Mouse (Mus musculus) adrenal gland, adult (tissue): Measurements from ENCODE around the gene Sf3b1.
"Not testable (repeated sequence)": the region's sequence is repeated elsewhere in the genome, so short reads cannot be mapped to it uniquely, and the experiment has no call there.

Source experiments
- DNase-seq, 2 experiments: peaks; one replicate each; pipeline ENCODE4 v3.0.0; 2022 to 2023; ENCODE audit warnings: low spot score in 1 of 2; ENCODE audit not compliant: inconsistent age in 2 of 2

Sf3b1 gene

DNA sequence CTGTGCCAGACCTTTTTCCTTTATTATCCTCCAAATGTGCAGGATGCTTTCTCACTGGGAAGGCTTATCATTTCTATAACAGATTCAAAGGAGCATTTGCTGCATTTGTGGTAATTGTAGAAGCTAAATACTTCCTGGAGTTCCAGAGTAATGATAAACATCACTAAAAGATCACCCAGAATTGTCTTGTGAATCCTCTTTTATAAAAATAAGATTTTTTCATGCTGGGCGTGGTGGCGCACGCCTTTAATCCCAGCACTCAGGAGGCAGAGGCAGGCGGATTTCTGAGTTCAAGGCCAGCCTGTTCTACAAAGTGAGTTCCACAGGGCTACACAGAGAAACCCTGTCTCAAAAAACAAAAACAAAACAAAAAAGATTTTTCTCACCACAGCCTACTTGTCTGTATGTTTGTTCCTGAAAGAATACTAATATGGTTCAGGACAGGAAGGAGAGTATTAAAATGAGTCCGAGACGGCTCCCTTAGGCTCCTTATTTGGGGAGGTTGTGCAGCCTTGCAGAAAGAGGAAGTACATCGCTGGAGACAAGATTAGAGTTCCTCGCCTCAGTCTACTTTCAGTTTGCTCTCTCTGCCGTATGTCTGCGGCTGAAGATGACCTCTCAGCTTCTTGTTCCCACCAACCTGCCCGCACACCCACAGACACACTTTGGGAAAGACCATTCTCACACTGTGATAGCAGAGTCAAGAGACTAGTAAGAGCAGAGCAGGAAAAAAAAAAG, 1.4 kb upstream of the Sf3b1 start:
- peak in 1 of 2 experiments; percentile 56 for DNase-seq

DNA sequence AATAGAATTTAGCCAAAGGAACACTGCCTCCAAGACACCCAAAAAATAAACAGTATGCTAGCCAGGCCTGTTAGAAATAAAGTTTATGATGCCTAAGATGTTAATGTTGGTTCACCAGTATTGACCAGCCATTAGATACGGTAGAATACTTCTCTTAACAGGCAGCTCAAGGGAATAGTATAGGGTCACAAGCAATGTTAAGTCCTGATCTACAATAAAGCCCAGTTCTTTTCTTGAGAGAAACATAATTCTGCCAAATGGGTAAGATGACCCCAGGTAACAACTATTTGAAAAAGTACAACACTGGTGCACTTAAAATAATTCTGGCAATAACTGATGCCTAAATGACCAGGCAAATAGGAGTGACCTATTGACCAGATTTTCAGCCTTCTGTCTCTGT, 685 bp upstream of the Sf3b1 start:
- DNase-seq: no peak

DNA sequence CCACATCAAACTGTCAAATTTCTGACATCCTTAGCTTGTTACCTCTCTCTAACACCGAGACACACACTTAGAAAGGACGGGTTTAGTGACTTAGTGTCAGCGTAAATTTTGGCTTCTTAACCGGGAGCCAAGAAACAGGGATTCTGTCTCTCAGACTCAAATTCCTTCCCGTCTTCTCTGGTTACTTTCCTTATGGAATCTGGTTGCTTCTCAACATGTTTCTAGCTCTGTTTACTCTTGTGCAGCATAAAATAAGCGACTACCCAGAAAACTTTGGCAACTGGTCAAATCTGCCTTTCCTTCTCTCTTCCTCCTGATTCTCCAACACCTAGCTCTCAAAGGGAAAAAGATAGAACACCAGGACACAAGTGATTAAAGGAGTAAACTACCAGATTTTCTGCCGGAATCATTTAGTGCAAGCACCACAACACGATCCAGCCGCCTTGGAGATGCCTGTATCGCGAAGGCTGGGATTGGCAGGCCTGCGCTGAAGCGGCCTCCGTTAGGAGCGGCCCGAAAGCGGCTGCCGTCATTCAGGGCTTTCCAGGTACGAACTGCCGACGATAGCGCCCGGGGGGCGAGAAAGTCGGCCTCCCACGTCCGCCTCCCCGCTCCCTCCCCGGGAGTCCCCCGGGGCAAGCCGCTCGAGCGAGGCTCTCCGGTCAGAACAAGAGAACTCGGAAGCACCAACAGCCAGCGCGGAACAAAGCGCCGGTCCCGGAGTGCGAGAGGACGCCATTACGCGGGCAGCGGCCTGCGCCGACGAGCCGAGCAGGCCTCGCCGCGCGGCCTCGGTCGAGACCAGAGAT, 633 bp downstream of the Sf3b1 start:
- no peak for DNase-seq

DNA sequence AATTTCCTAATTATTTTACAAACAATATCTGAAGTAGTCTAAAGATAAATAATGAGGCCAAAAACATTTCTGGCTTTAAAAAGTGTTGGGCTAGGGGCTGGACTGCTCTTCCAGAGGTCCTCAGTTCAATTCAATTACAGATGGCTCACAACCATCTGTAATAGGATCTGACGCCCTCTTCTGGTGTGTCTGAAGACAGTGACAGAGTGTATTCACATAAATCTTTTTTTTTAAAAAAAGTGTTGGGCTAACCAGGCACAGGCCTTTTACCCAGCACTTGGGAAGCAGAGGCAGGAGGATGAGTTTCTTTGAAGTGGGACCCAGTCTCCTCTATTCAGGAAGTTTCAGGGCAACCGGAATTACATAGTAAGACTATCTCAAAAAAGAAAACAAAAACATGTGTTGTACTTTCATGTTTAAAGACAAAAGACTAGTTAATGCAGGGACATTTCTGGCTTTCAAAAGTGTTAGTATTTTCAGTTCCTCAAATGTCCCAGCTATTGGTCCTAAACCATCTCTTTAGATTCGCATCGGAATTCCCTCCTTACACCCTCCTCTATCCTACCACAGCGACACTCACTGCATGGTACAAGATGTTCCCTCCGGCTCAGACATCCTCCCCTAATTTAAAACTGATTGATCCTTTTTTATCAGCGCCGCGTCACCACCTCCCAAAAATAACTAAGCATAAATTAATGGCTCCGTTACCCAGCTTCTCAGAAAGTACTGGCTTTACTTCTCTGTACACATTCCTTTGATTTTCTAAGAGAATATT, 1.4 kb downstream of the Sf3b1 start:
- DNase-seq: peak; percentile 52 to 79

GRCm38 (mm10) chr1:55021907-55022306, 5.4 kb downstream of the Sf3b1 start:
- DNase-seq: no peak

- DNase-seq: no peak
Observed at GRCm38 (mm10) chr1:55012513-55012912, 14.8 kb downstream of the Sf3b1 start.

- not testable (repeated sequence) for DNase-seq
Observed at GRCm38 (mm10) chr1:55008313-55008712, 19.0 kb downstream of the Sf3b1 start.

- peak in 1 of 2 experiments; percentile 68 for DNase-seq
Observed at GRCm38 (mm10) chr1:54993581-54993980, 33.7 kb downstream of the Sf3b1 start.

DNA sequence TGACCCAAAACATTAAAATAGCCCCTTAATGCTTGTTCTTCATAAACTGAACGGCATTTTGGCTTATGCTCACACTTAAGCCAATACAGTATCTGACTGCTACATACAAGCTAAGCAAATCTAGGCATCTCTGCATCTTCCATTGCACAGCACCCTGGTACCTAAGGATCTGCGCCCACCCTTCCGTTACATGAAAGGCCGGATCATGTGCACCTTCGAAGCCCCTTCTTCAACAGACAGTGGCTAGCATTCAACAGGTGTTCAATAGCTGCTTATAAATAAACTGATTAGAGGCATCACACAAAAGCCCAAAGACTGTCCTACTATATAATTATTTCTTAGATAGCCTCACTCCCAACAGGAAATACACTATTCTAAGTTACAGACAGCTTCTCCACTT, 41.0 kb downstream of the Sf3b1 start:
- no peak for DNase-seq

GRCm38 (mm10) chr1:54985831-54986230, 41.5 kb downstream of the Sf3b1 start:
- DNase-seq: no peak

DNA sequence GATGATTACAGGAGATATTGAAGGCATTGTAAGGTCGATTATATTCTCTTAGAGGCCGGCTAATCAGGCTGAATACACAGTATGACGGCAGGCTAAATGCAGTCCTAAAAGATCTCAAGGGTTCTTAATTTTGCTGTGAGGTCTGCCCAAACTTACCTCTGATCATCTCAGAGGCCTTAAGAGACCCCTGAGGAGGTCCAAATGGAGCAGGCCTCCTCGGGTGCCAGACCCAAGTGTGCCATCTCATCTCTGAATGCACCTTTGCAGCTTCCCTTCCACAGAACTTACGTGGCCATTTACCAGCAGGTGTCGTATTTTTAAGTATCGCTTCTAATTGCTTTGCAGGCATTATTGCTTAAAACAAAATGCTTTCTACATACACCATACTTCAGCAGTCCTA, 43.1 kb downstream of the Sf3b1 start:
- no peak for DNase-seq

- DNase-seq: peak; percentile 50 to 86
Observed at GRCm38 (mm10) chr1:54983339-54983738, 43.9 kb downstream of the Sf3b1 start.

- peak in 1 of 2 experiments; percentile 41 for DNase-seq
Observed at GRCm38 (mm10) chr1:54982636-54983035, 44.6 kb downstream of the Sf3b1 start.

DNA sequence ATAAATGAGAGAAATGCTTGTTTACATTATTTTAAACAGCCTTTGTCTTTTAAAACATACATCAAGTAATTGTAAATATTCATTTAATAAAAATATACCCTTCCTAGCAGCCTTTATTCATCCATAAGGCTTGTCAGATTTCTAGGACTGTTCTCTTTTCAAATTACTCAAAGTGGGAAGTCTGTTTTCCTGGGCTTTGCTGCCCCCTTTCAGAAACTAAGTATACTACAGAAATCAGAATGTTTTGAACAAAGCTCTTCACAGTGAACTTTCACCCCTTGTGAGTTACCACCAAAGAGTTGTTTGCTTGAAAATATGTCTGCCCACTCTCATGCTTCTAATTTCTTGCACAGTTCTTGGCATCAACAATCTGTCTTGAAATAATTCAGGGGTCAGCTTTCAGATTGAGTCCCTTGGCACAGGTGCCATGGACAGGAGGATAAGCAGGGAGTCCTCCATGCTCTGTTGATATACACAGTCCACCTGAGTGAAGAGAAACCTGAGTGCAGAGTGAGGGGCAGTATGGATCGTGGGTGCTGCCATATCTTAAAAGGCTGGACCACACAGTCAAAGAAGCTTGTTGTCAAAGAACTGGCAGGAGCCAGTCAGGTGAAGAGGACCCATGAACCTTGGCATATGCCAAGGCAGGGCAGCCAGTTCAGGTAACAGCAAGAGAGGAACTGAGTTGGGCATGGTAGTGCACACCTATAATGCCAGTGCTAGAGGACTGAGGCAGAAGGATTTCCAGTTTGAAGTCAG, 47.9 kb downstream of the Sf3b1 start:
- DNase-seq: peak in 1 of 2 experiments; percentile 63

DNA sequence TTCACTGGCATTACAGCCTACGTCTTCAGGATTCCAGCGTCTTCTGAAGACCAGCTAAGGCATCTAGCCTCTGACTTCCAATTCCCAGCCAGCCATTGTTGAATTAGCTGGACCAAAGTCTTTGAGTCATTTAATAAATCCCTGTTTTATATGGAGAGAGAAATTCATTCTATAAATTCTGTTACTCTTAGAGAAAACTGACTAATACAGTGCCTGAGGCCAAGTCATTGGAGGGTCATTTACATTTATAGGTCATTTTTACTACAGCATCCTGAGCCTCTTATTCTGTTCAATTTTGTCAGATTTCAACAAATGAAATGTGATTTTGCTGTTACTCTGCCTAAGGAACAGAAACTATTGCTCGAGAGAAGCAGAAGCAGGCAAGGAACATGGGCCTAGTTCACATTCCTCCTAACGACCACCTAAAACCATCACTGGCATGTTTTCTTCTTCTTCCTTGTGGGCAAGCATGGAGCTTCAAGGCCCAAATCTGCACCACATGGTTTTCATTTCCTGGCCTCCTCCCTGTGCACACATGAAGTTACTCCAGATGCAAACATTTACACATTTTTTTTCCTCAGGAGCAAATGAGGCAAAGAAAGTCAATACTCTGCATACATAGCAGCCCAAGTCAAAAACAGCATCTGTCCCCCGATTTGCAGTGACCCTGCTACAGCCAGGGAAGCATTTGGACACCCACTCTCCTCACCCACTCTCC, 55.4 kb downstream of the Sf3b1 start:
- no peak for DNase-seq

- DNase-seq: no peak
Observed at GRCm38 (mm10) chr1:54966858-54967257, 60.4 kb downstream of the Sf3b1 start.

DNA sequence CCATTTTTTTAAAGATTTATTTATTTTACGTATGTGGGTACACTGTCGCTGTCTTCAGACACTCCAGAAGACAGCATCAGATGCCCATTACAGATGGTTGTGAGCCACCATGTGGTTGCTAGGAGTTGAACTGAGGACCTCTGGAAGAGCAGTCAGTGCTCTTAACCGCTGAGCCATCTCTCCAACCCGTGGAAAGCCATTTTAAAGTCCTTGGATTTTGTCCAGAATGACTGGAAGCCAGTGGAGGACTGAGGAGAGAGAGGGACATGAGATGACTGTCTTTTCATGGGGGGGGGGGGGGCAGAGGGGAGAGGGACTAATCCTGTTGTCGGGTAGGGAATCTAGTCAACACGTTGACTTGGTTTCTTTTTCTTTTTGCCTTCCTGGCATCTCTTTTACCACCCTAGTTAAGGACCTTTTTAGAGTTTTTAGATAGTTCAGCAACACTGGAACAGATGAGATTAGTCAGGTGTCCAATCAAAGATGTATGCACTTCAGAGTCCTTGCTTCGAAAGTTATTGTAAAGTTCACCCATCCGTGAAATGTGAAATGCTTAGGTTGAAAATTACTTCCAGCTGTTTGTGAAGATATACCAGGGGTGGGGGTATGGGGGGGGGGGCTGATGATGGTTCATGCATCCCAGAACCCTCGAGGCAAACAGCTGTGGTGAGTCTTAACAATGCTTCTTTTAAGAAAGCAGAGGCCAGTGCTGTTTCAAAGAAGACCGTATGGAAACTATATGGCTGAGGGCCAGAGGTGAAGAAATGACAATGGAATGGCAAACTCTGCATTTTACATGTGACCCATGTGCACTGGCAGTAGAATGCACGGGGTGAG, 61.9 kb downstream of the Sf3b1 start:
- DNase-seq: no peak

DNA sequence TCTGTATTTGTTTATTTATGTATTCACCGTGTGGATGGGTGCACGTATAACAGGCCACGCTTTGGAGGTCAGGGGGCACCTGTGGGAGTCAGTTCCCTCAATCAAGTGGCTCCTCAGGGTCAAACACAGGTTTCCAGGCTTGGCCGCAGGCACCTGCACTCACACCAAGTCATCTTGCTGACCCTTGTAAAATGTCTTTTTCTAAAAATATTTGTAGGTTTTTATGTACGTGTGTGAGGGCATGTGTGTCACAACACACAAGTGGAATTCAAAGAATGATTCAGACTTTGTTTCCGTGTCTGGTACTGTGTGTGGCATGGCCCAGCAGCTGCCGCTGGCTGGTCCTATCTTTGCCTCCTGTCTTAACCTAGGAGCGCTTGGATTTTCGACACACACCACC, 65.6 kb downstream of the Sf3b1 start:
- DNase-seq: no peak

DNA sequence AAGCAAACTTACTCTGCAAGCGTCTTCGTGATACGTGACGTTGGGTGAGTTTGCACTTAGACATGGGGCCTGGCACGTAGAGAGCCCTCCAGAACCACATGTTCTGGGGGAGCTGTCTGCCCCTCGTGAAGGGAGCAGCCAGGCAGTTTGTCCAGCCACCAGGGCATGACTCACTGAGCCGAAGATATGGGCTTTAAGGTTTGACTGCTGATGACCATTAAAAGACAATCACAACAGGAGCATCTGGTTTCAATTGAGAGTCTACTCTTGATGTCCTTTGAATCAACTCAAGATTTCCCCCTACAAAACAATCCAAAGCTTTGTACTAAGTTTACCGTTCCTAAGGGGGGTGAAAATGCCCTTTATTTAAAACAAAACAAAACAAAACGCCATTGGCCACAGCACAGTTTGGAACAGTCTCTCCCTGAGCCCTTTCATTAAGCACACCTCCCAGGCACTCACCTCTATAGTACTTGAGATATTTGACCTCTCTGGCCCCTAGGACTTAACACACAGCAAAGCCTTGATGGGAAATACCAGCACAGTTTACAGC, 66.6 kb downstream of the Sf3b1 start:
- no peak for DNase-seq
